Mouse (Mus musculus) colon, adult 2 months (tissue): ENCODE results near the gene Fbxw11. TPM values are rescaled to one million over a fixed set of nuclear protein-coding genes. Genes with fewer than 3 reads are reported as not detected.

Source experiments
- polyA plus RNA-seq: library from polyadenylated mRNA; depleted of rRNA; stranded (reverse); fragments of >200 nt; gene quantifications from 2 replicates; pipeline ENCODE4 v1.2.3, GENCODE M21; 2012; rRNA removed

Gene Fbxw11
- 34.4 and 41.3 TPM in 2 replicates for polyA plus RNA-seq

GRCm38 (mm10) chr11:32642249-32642876 lies at the start of gene Fbxw11:
Gene Fbxw11 (plus strand): TSS chr11:32642724.

Other genes with a start within 250 kb of the Fbxw11 start
- gene Ubtd2, start 187.4 kb upstream of the Fbxw11 start, polyA plus RNA-seq: 5.5 TPM in 2 replicates
- not detected in 2 replicates for gene Efcab9, start 110.6 kb upstream of the Fbxw11 start, polyA plus RNA-seq
- 26.3 and 26.4 TPM in 2 replicates for gene Stk10, start 109.4 kb upstream of the Fbxw11 start, polyA plus RNA-seq
- not detected in 2 replicates for gene Smim23, start 181.9 kb downstream of the Fbxw11 start, polyA plus RNA-seq